Mouse (Mus musculus): ENCODE results near the gene Acsf3. TPM values are rescaled to one million over a fixed set of nuclear protein-coding genes. Genes with fewer than 3 reads are reported as not detected.

Acsf3 gene
- total RNA-seq (2022): 10 to 100 TPM; 10.5 to 13.1 (median 11.5) TPM

DNA sequence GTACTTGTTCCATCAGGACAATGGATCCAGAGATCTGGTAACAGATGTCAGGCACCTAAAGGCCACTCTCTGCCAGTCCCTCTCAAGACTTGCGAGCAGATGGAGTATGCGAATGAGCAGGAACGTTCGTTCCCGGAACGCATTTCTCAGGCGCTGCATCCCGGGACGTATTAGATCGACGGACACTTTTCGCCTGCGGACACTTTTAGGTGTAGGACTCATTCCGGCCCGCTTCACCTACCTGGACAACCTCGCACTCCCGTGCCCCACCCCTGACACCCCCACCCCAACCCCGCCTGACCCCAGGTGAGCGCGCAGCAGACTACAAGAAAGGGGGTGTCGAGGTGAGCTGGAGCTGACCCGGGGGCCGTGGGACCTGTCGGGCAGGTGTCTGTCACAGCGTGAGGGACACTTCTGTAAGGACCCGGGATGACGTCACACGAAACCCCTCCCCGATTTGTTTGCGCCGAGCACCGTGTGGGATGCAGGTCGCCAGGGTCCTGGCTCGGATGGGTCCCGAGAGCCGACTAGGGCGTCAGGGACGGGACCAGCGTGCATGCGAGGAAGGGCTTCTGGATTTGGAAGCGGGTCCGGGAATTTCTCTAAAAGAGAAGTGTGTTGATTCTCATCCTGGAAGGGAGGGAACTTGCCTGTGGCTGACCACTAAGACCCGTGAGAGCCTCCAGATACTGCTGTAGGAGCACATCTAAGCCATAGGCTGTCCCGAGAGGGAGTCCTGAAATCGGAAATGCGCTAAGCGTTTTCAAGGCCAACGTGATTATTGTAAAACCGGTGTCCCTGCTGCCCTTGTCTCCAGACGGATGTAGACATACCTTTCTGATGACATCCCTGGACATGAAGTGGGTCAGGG lies at the start of gene Acsf3:
Gene Acsf3 (plus strand): TSS at position 202 of the 871 bp plus-strand sequence.
- DNase-seq (ENCODE audit: low spot score in 2 of 2): peak; percentile 38 to 41

- DNase-seq (ENCODE audit: low spot score in 2 of 2): no peak
Observed at GRCm38 (mm10) chr8:122726789-122727188, 48.5 kb upstream of the Acsf3 start.

GRCm38 (mm10) chr8:122727412-122727811 lies 47.9 kb upstream of the Acsf3 start:
- DNase-seq (ENCODE audit: low spot score in 2 of 2): no peak

DNA sequence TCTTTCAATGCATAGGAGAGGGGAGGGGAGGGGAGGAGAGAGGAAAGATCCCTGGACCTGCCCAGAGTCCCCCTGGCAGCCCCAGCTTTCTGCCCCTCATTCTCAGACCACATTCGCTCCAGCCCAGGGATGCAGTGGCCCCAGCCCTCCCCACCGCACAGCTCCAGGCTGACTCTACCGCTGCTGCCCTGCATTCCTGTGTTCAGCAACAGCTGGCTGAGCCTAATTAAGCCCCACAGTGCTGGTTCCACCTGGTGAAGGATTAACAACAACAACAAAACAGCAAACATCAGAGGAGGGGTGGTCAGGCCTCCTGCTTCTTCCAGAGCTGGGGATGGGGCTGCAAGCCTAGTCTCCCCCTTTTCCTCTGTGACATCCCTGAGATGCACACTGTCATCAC lies 46.7 kb upstream of the Acsf3 start:
- DNase-seq (ENCODE audit: low spot score in 2 of 2): no peak

DNA sequence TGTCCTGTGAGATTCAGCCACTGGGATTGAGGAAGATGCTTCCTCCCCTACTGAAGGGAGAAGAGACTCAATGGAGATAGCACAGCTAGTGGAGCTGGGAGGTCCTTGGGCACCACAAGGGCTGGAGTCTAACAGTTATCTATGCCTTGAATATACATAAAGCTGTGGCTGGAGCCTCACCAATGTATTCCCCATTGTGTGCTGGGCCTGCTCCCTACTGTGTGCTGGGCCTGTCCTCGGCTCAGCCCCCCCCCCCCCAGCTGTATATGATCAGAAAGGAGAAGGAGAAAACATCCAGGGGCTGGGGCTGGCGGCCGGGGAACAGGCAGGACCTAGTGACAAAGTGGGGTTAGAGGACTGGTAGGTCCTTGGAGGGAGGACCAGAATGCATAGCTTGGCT lies 40.2 kb upstream of the Acsf3 start:
- no peak for DNase-seq (ENCODE audit: low spot score in 2 of 2)

- no peak for DNase-seq (ENCODE audit: low spot score in 2 of 2)
Observed at GRCm38 (mm10) chr8:122735542-122736473, 39.5 kb upstream of the Acsf3 start.

- DNase-seq (ENCODE audit: low spot score in 2 of 2): no peak
Observed at GRCm38 (mm10) chr8:122736623-122737022, 38.7 kb upstream of the Acsf3 start.

DNA sequence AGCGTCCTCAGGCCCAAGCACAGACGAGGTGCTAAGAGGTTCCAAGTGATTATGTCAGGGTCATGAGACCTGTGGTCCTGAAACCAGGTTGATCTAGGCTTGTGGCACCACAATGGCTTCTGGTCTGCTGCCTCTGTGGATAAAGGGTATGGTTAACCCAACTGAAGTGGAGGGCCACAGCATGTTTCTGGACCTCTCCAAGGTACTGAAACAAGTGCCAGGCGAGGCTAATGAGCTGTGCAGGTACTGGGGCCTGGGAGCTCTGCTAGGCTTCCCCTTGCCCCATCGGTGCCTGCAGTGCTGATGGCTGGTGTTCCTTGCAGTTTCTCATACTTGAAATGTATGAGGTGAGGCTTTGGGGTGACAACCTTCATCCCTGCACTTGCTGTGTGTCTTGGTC lies 38.2 kb upstream of the Acsf3 start:
- no peak for DNase-seq (ENCODE audit: low spot score in 2 of 2)

DNA sequence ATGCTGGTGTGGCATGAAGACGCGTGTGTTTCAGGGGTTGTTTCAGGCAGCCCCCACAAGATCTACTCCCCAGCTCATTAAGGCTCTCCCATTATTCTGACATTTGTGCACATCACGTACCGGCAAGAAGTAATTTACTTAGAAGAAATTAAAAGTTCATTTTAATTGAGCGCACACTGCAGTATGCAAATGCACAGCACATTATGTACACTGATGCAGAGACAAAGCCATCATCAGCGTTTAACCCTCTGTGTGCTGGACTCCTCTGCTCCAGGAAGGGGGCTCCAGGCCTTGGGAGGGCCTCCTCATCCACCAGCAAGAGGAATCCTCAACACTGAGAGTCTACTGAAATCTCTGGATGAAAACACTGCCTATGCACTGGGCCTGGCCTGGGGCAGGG lies 37.4 kb upstream of the Acsf3 start:
- DNase-seq (ENCODE audit: low spot score in 2 of 2): no peak

DNA sequence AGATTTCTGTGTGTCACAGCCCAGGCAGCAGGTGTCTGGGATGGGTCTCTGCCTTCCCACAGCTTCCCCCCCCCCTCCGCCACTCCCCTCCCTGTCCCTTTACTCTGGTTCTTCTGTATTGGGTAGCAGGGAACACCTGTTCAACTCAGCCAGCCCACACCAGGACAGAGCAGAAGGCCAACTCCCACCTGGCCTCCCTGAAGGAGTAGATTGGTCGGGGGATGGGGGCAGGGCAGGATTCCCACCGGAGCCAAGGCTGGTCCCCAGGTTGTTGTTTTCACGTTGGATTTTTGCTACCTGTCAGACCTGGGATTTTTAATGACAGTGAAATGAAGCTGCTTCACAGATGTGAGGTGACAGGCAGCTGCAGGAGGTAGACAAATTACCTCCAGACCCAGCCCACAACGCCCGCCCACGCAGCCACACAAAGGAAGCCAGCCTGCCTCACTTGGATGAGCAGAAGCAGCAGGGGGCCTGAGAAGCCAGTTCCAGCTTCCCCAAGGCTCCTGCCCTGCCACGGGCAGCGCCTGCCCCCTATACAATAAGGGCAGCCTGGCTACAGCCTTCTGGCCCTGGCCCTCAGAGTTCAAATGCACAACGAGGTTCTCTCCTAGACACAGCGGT lies 36.1 kb upstream of the Acsf3 start:
- no peak for DNase-seq (ENCODE audit: low spot score in 2 of 2)

DNA sequence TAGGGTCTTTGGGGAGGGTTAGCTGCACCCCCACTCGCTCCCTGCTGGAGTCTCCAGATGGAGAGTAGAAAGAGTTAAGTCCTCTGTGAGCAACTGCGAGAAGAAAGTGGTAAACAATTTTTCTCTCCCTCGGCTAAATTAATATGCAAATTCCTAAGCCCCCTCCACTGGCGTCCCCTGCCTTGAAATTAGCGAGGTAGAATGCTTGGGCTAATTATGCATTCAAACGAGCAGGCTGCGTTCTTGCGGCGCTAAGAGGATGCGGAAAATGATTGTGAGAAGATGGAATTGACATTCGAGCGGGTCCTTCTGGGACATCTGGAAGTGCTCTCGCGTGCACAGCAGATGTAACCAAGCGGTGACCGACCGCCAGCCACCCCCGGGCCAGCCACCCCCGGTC lies 32.8 kb upstream of the Acsf3 start:
- no peak for DNase-seq (ENCODE audit: low spot score in 2 of 2)

GRCm38 (mm10) chr8:122745022-122745749 lies 30.1 kb upstream of the Acsf3 start:
- DNase-seq (ENCODE audit: low spot score in 2 of 2): no peak

DNA sequence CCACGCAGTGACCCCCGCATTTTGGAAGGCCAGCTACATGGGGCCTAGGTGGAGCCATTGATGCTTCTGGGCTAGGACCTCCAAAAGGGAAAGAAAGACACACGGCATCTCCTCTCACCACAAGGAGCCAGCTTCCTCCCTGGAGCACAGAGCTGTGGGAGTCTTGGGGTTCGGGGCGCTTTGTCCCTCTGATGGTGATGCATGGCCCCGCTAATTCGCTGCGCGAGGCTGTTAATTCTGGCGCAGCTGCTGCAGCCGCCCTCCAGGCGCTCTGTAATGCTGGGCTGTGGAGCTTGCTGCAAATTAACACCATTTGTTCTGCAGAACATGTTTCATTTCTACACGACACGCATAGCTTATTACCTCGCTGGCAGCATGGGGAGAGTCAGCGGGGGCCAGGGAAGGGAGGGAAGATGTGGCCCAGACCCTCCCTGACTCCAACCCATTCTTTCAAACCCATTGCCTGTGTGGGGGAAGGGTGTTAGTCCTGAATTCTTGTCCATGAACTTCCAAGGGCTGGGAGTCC lies 29.5 kb upstream of the Acsf3 start:
- DNase-seq (ENCODE audit: low spot score in 2 of 2): no peak

- DNase-seq (ENCODE audit: low spot score in 2 of 2): no peak
Observed at GRCm38 (mm10) chr8:122746439-122746838, 28.8 kb upstream of the Acsf3 start.

GRCm38 (mm10) chr8:122747825-122748224 lies 27.5 kb upstream of the Acsf3 start:
- DNase-seq (ENCODE audit: low spot score in 2 of 2): no peak

GRCm38 (mm10) chr8:122749333-122749958 lies 25.8 kb upstream of the Acsf3 start:
- no peak for DNase-seq (ENCODE audit: low spot score in 2 of 2)

- no peak for DNase-seq (ENCODE audit: low spot score in 2 of 2)
Observed at GRCm38 (mm10) chr8:122751342-122751741, 23.9 kb upstream of the Acsf3 start.

- DNase-seq (ENCODE audit: low spot score in 2 of 2): no peak
Observed at GRCm38 (mm10) chr8:122752111-122752721, 23.1 kb upstream of the Acsf3 start.

DNA sequence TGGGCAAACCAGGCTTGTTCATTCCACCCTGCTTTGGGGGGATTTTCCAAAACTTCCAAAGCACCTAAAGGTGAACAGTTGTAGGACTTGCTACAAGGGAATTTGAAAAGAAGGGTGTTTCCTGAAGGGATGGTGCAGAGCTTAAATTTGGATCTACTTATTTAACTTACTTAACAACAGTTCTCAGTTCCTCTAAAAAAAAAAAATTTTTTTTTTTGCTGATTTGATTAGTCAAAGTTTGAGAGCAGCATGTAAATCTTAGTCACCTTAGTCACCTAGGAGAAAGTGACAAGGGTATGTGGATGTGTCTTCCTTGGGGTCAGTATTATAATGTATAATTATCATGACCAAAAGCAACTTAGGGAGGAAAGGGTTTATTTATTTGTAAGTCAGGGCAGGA lies 16.7 kb upstream of the Acsf3 start:
- DNase-seq (ENCODE audit: low spot score in 2 of 2): no peak

DNA sequence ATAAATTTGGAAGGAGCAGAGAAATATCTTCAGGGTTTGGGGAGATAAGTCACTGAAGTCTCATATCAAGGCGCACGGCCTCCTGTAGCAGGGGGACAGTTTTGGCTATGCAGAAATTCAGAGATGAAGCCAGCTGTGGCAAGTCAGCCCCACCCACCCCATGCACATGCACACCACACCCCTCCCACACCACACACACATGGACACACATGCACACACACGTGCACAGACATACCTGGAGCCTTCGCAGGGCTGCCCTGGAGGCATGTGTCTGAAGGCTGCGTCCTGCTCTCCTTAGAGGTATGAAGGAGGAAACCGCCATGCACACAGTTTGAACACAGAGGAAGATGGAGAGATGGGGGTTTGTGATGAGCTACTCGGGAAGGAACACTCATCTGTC lies 15.2 kb upstream of the Acsf3 start:
- DNase-seq (ENCODE audit: low spot score in 2 of 2): no peak

Data from gastrocnemius, adult 8-10 months (tissue).